Mouse (Mus musculus): ENCODE measurements around the gene Cfap61. TPM values are rescaled to one million over a fixed set of nuclear protein-coding genes. Genes with fewer than 3 reads are reported as not detected.

Cfap61 gene
- total and polyA plus RNA-seq, 3 experiments: 0.13 TPM; not detected in 2

- no peak for DNase-seq (ENCODE audit: low read depth, low spot score)
- Histone ChIP-seq H3K36me3 (ENCODE audit: control insufficient read depth in 1 of 2, insufficient read depth in 2 of 2, low read length in 2 of 2) (no peaks in the 10 kb centered on the region), H3K27me3 (ENCODE audit: control insufficient read depth in 1 of 2, insufficient read depth in 2 of 2, low read length in 2 of 2) (no peaks in the 10 kb centered on the region), H3K27ac (ENCODE audit: control insufficient read depth, low read depth, low read length) (no peak overlapping the region), H3K4me1 (ENCODE audit: control insufficient read depth in 1 of 2, insufficient read depth in 2 of 2, low read length in 2 of 2) (no peaks in the 10 kb centered on the region), H3K79me2 (ENCODE audit: control insufficient read depth, insufficient read depth, low read length, poor library complexity) (no peaks in the 10 kb centered on the region), H3K4me3 (ENCODE audit: control insufficient read depth in 1 of 2, insufficient read depth in 1 of 2, low read depth in 2 of 2, low read length in 2 of 2) (no peak overlapping the region), H3K9me3 (replicated peaks; ENCODE audit: insufficient read depth, low read length) (no peaks in the 10 kb centered on the region), H3K9ac (ENCODE audit: control insufficient read depth, low read depth, low read length, poor library complexity, severe bottlenecking) (no peak overlapping the region)
- no peak for TF ChIP-seq ZNF384 (IDR thresholded peaks at IDR 0.05; ENCODE audit: low read depth, low read length)
- TF ChIP-seq ETS1 (IDR thresholded peaks at IDR 0.05; ENCODE audit: low read depth, low read length): no peak
- TF ChIP-seq GATA1 (IDR thresholded peaks at IDR 0.05; ENCODE audit: low read depth, low read length): no peak
- TF ChIP-seq E2F4 (IDR thresholded peaks at IDR 0.05; ENCODE audit: borderline replicate concordance, low read depth, low read length): no peak
- TF ChIP-seq MAX (IDR thresholded peaks at IDR 0.05; ENCODE audit: low read length): no peak
- TF ChIP-seq ELF1 (IDR thresholded peaks at IDR 0.05; ENCODE audit: low read depth, low read length): no peak
- no peak for TF ChIP-seq MXI1 (IDR thresholded peaks at IDR 0.05; ENCODE audit: low read depth, low read length)
- no peak for TF ChIP-seq NELFE (IDR thresholded peaks at IDR 0.05; ENCODE audit: low read depth, low read length)
- TF ChIP-seq USF1 (IDR thresholded peaks at IDR 0.05; ENCODE audit: low read depth, low read length): no peak
- no peak for TF ChIP-seq KAT2A (conservative IDR thresholded peaks at IDR 0.05; ENCODE audit: low read depth, low read length)
- TF ChIP-seq NRF1 (IDR thresholded peaks at IDR 0.05; ENCODE audit: insufficient read depth, low read depth, low read length, poor library complexity, severe bottlenecking): no peak
Observed at GRCm38 (mm10) chr2:146250236-146250904, 315.8 kb downstream of the Cfap61 start.

DNA sequence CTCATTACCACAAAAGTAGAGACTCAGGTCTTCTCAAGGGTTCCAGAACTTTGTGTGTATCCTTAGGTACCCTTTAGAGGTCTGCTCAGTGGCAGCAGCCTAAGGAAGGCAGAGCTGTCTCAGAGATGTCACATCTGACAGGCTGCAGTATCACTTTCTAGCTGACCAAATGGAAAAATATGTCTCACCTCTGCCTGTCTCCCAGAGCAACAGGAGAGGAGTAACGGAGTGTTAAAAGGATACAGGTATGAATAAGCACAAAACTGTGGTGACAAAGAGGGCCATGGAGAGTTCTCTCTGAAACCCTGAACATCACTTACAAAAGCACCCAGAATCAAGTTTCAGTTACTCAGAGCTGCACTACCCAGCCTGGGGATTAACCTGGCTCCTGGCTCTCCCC lies 319.8 kb downstream of the Cfap61 start:
- Histone ChIP-seq H3K4me1 (ENCODE audit: control insufficient read depth in 1 of 2, insufficient read depth in 2 of 2, low read length in 2 of 2) (0 out of 4 replicates have a peak, but pooled peaks cover 2 to 3% of the 10 kb centered on the region in 2 experiments), H3K9me3 (replicated peaks; ENCODE audit: insufficient read depth, low read length) (no peaks in the 10 kb centered on the region), H3K4me3 (ENCODE audit: control insufficient read depth in 1 of 2, insufficient read depth in 1 of 2, low read depth in 2 of 2, low read length in 2 of 2) (no peak overlapping the region), H3K79me2 (ENCODE audit: control insufficient read depth, insufficient read depth, low read length, poor library complexity) (no peaks in the 10 kb centered on the region), H3K9ac (ENCODE audit: control insufficient read depth, low read depth, low read length, poor library complexity, severe bottlenecking) (no peak overlapping the region), H3K36me3 (ENCODE audit: control insufficient read depth in 1 of 2, insufficient read depth in 2 of 2, low read length in 2 of 2) (peaks cover 0 to 4% of the 10 kb centered on the region in 2 experiments; a peak in 2 of 4 replicates), H3K27me3 (ENCODE audit: control insufficient read depth in 1 of 2, insufficient read depth in 2 of 2, low read length in 2 of 2) (no peaks in the 10 kb centered on the region), H3K27ac (ENCODE audit: control insufficient read depth, low read depth, low read length) (no peak overlapping the region)
- DNase-seq (ENCODE audit: low read depth, low spot score): no peak
- TF ChIP-seq NELFE (IDR thresholded peaks at IDR 0.05; ENCODE audit: low read depth, low read length) (no peak), CTCF (IDR thresholded peaks at IDR 0.05 in 2 of 3, conservative IDR thresholded peaks at IDR 0.05 in 1 of 3; ENCODE audit: control insufficient read depth in 1 of 3, insufficient read depth in 1 of 3, low read depth in 2 of 3, low read length in 3 of 3, poor library complexity in 1 of 3, severe bottlenecking in 1 of 3) (no peak), TCF12 (IDR thresholded peaks at IDR 0.05; ENCODE audit: low read depth, low read length) (no peak), ZKSCAN1 (IDR thresholded peaks at IDR 0.05; ENCODE audit: low read depth, low read length) (no peak), HCFC1 (IDR thresholded peaks at IDR 0.05; ENCODE audit: low read depth, low read length) (no peak), CHD2 (IDR thresholded peaks at IDR 0.05; ENCODE audit: low read length) (no peak), MEF2A (IDR thresholded peaks at IDR 0.05; ENCODE audit: extremely low read depth, insufficient replicate concordance, low read depth, low read length, poor library complexity, severe bottlenecking) (no peak), POLR2AphosphoS5 (IDR thresholded peaks at IDR 0.05; ENCODE audit: borderline replicate concordance, low read depth, low read length) (no peak), E2F4 (IDR thresholded peaks at IDR 0.05; ENCODE audit: borderline replicate concordance, low read depth, low read length) (no peak), RAD21 (IDR thresholded peaks at IDR 0.05; ENCODE audit: low read depth, low read length) (no peak), POLR2A (IDR thresholded peaks at IDR 0.05; ENCODE audit: control insufficient read depth in 1 of 2, insufficient read depth in 1 of 2, low read depth in 1 of 2, low read length in 2 of 2, poor library complexity in 1 of 2) (no peak), MAFK (IDR thresholded peaks at IDR 0.05; ENCODE audit: borderline replicate concordance, low read depth, low read length) (no peak), MAZ (IDR thresholded peaks at IDR 0.05; ENCODE audit: low read depth, low read length) (no peak)

All from MEL (cell line).